Mouse (Mus musculus) lung, embryonic 14.5 days (tissue): ENCODE results near the gene Rad51ap2. TPM values are rescaled to one million over a fixed set of nuclear protein-coding genes. Genes with fewer than 3 reads are reported as not detected.

Experiments used
- ATAC-seq: fragments of 200-750 bp; cut with Nextera tagmentation; 2 replicates; pipeline ENCODE4 v1.8.0; 2017; ENCODE audit warnings: mild to moderate bottlenecking, moderate TSS enrichment, moderate library complexity; ENCODE audit not compliant: insufficient read depth
- DNase-seq: peaks from one replicate; pipeline ENCODE4 v3.0.0-alpha.2; 2015
- H3K27ac ChIP-seq: fragments of 300-500 bp; sonication (generic); 2 replicates; pipeline ENCODE4 v1.5.1; 2014; ENCODE audit warnings: low read depth, mild to moderate bottlenecking, moderate library complexity
- H3K27me3 ChIP-seq: fragments of 300-500 bp; sonication (generic); 2 replicates; pipeline ENCODE4 v1.6.1; 2014; ENCODE audit warnings: low read length, control low read depth; ENCODE audit not compliant: insufficient read depth
- H3K36me3 ChIP-seq: fragments of 300-500 bp; sonication (generic); 2 replicates; pipeline ENCODE4 v1.6.1; 2014; ENCODE audit warnings: control low read depth; ENCODE audit not compliant: insufficient read depth
- H3K4me1 ChIP-seq: fragments of 300-500 bp; sonication (generic); 2 replicates; pipeline ENCODE4 v1.6.1; 2014; ENCODE audit warnings: antibody characterized with exemption, control low read depth; ENCODE audit not compliant: insufficient read depth
- H3K4me2 ChIP-seq: fragments of 300-500 bp; sonication (generic); 2 replicates; pipeline ENCODE4 v1.6.1; 2014; ENCODE audit warnings: mild to moderate bottlenecking
- H3K4me3 ChIP-seq: fragments of 300-500 bp; sonication (generic); 2 replicates; pipeline ENCODE4 v1.5.1; 2014; ENCODE audit warnings: low read depth, low read length
- H3K9ac ChIP-seq: fragments of 300-500 bp; sonication (generic); 2 replicates; pipeline ENCODE4 v1.6.1; 2014
- H3K9me3 ChIP-seq: fragments of 300-500 bp; sonication (generic); 2 replicates; pipeline ENCODE4 v1.6.1; 2016; ENCODE audit warnings: low read depth, low read length, control low read depth
- CTCF ChIP-seq: IDR thresholded peaks from 2 replicates; pipeline ENCODE4 v1.5.1; 2016; ENCODE audit warnings: antibody characterized with exemption, low read depth
- WGBS: fragments of 180-500 bp; shearing (Covaris S2); extraction: QIAGEN DNeasy Blood & Tissue Kit; methylation state at CpG from one replicate; pipeline ENCODE4 v1.1.7; 2014; 5-methylcytosine and 5-hydroxymethylcytosine counted together
- polyA plus RNA-seq: library from polyadenylated mRNA; unstranded; fragments of >200 nt; fragmentation: Nextera tagmentation; extraction: Ambion mirVana; gene quantifications from 2 replicates; pipeline ENCODE4 v1.2.1, GENCODE M21; 2014

Gene Rad51ap2
- polyA plus RNA-seq, 1 experiment from 2014 or later: 0.59 TPM

GRCm38 (mm10) chr12:11435246-11436022 lies 20.4 kb upstream of the Rad51ap2 start:
- peaks cover 18% of the 10 kb centered on the region for H3K27me3 ChIP-seq
- ATAC-seq: no peak
- H3K9me3 ChIP-seq: no peaks in the 10 kb centered on the region
- H3K4me2 ChIP-seq: peak overlapping the region; percentile 74
- H3K36me3 ChIP-seq: no peaks in the 10 kb centered on the region
- no peak overlapping the region; the same call in 1 of the 2 replicates for H3K9ac ChIP-seq
- H3K27ac ChIP-seq: no peak overlapping the region
- WGBS: 4% methylated on average over 15 of the region's 15 CpGs
- TF ChIP-seq CTCF: no peak
- peak; percentile 4 for DNase-seq
- peak overlapping the region; percentile 39 for H3K4me3 ChIP-seq
- no peaks in the 10 kb centered on the region for H3K4me1 ChIP-seq

GRCm38 (mm10) chr12:11436023-11436350 lies 19.9 kb upstream of the Rad51ap2 start:
- TF ChIP-seq CTCF: no peak
- DNase-seq: no peak
- Histone ChIP-seq H3K4me3 (peak overlapping the region; percentile 39), H3K27ac (no peak overlapping the region), H3K4me2 (peak overlapping the region; percentile 74), H3K27me3 (peaks cover 18% of the 10 kb centered on the region), H3K4me1 (no peaks in the 10 kb centered on the region), H3K9ac (no peak overlapping the region), H3K36me3 (no peaks in the 10 kb centered on the region), H3K9me3 (no peaks in the 10 kb centered on the region)
- ATAC-seq: no peak
- 2% methylated on average over 12 of the region's 12 CpGs for WGBS

- H3K36me3 ChIP-seq: no peaks in the 10 kb centered on the region
- WGBS: 3% methylated on average over 34 of the region's 34 CpGs
- peaks cover 18% of the 10 kb centered on the region for H3K27me3 ChIP-seq
- H3K4me1 ChIP-seq: no peaks in the 10 kb centered on the region
- H3K9ac ChIP-seq: peak within 1 kb of the TSS; percentile 32
- peak; percentile 91 for DNase-seq
- H3K4me2 ChIP-seq: peak within 1 kb of the TSS; percentile 74
- ATAC-seq: peak; percentile 96
- peak within 1 kb of the TSS; percentile 39 for H3K4me3 ChIP-seq
- TF ChIP-seq CTCF: no peak
- H3K27ac ChIP-seq: peak within 1 kb of the TSS; percentile 1; the same call in 1 of the 2 replicates
- H3K9me3 ChIP-seq: no peaks in the 10 kb centered on the region
These were observed 19.2 kb upstream of the Rad51ap2 start, which contains the start of gene Vsnl1 for GRCm38 (mm10) chr12:11436497-11437265. TSS of gene Vsnl1 (minus strand) at chr12:11436613.

GRCm38 (mm10) chr12:11437266-11437906 lies 18.5 kb upstream of the Rad51ap2 start:
- H3K4me3 ChIP-seq: peak overlapping the region; percentile 24; the same call in 1 of the 2 replicates
- H3K9ac ChIP-seq: no peak overlapping the region
- H3K9me3 ChIP-seq: no peaks in the 10 kb centered on the region
- TF ChIP-seq CTCF: peak; percentile 79
- no peak overlapping the region; the same call in 1 of the 2 replicates for H3K27ac ChIP-seq
- no peaks in the 10 kb centered on the region for H3K4me1 ChIP-seq
- H3K36me3 ChIP-seq: no peaks in the 10 kb centered on the region
- DNase-seq (peak; percentile 93), ATAC-seq (peak; percentile 50)
- H3K4me2 ChIP-seq: peak overlapping the region; percentile 74
- peaks cover 18% of the 10 kb centered on the region for H3K27me3 ChIP-seq
- WGBS: 17% methylated on average over 17 of the region's 17 CpGs

GRCm38 (mm10) chr12:11437907-11438447 lies 17.9 kb upstream of the Rad51ap2 start:
- Histone ChIP-seq H3K9me3 (peaks cover under 1% of the 10 kb centered on the region; the same call in 1 of the 2 replicates), H3K36me3 (no peaks in the 10 kb centered on the region), H3K9ac (no peak overlapping the region), H3K4me2 (peak overlapping the region; percentile 74), H3K27me3 (peaks cover 18% of the 10 kb centered on the region), H3K27ac (no peak overlapping the region), H3K4me1 (no peaks in the 10 kb centered on the region), H3K4me3 (peak overlapping the region; percentile 24)
- ATAC-seq (peak; percentile 21; the same call in 1 of the 2 replicates), DNase-seq (peak; percentile 25)
- TF ChIP-seq CTCF: no peak
- 18% methylated on average over 23 of the region's 23 CpGs for WGBS

GRCm38 (mm10) chr12:11454146-11454545 lies 1.7 kb upstream of the Rad51ap2 start:
- H3K4me3 ChIP-seq: no peak overlapping the region
- H3K9me3 ChIP-seq: no peaks in the 10 kb centered on the region
- DNase-seq (no peak), ATAC-seq (no peak)
- TF ChIP-seq CTCF: no peak
- no peaks in the 10 kb centered on the region for H3K4me1 ChIP-seq
- no peaks in the 10 kb centered on the region for H3K36me3 ChIP-seq
- H3K27me3 ChIP-seq: no peaks in the 10 kb centered on the region
- no peak overlapping the region for H3K9ac ChIP-seq
- no peak overlapping the region for H3K4me2 ChIP-seq
- 60% methylated on average over 5 of the region's 5 CpGs for WGBS
- H3K27ac ChIP-seq: no peak overlapping the region
